Mouse (Mus musculus): ENCODE measurements around the gene Gosr2. TPM values are rescaled to one million over a fixed set of nuclear protein-coding genes. Genes with fewer than 3 reads are reported as not detected.

Gosr2 gene
- total RNA-seq (2023), result 10 to 100 TPM; 54.8 to 57.5 TPM

DNA sequence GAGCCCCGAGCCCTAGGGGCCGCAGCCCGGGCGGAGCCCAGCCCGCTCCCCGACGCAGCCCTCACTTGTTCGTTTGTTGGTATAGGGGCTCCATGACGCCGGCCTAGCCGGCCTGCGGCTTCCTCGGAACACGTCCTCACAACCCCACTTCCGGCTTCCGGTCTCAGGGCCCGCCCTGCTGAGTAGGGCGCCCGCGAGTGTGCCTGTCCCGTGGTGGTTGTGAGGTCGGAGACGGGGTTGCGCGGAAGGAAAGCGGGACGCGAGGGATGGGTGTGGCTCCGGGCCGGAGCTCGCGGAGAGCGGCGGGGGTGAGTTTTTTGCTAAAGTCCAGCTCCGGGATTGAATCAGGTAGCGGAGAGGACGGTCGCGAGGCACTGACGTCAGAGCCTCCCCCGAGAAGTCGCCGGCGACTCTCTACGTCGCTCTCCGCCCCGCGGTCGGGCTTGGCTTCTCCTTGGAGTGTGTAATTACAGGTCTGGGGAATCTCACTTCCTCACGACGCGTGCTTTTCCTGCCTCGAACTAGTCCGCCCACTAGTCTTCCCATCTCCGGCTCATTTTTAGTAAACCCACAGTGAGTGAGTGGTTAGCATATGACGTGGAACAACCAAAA lies at the start of gene Gosr2:
Gene Gosr2, minus strand, starts transcription at position 334 of the 612 bp plus-strand sequence.

DNA sequence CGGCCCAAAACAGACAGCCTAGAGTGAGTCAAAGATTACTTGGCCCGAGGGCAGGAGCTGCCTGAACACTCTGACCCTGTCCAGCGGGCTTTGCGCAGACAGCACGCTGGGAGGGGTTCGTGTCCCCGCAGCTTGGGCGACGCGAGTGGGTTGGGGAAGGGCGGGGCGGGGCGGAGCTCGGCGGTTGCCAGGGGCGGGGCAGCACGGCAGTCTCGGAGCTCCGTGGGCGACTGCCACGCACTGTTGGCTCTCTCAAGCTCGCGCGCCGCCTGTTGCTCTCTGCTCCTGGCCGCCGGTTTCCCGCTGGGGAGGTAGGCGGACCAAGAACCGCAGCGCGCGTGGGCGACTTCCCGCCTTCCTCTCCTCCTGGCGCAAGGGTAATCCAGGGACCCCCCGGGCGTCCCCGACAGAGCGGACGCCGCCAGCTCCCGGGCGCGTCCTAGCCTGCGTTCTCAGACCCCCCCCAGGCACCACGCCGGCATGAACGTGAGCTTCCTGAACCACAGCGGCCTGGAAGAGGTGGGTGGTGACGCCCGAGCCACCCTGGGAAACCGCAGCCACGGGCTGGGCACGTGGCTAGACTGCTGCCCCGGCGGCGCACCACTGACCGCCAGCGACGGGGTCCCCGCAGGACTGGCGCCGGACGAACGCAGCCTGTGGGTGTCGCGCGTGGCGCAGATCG lies 48.3 kb downstream of the Gosr2 start, which contains the start of gene Rprml:
Gene Rprml, plus strand, starts transcription at position 270 of the 682 bp plus-strand sequence.

DNA sequence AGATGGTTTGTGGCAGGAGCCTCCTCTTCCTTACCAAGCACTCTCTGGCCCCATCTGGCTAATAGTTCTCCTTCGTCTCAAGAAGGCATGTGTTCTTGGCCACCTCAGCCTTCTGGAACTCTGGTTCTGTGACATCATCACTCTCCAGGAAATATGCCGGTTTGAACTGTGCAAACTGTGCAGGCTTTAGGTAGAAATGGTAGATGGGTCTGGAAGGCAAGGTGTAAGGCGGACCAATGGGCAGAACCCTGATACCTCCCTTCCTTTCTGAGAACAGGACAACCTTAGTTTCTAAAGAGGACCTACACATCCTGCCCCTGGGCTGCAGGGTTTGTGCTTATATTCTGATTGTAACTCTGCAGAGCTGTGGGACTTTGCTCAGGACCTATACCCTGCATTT lies 58.9 kb downstream of the Gosr2 start, which contains the start of gene Lyzl6:
Gene Lyzl6, minus strand, starts transcription at position 101 of the 400 bp plus-strand sequence.

Other genes with a start within 250 kb of the Gosr2 start
- not detected for gene Lrrc37a, start 193.3 kb downstream of the Gosr2 start, total RNA-seq (2023)
- gene Gm884, start 76.8 kb downstream of the Gosr2 start, total RNA-seq (2023), result not detected
- not detected for gene Lyzl6, start 59.0 kb downstream of the Gosr2 start, total RNA-seq (2023)
- gene Rprml, start 48.3 kb downstream of the Gosr2 start, total RNA-seq (2023), result not detected
- gene Wnt9b, start 51.9 kb upstream of the Gosr2 start, total RNA-seq (2023), result not detected
- gene Wnt3, start 76.3 kb upstream of the Gosr2 start, total RNA-seq (2023), result not detected

All from B cell, adult 67 days (primary cell).